Mouse (Mus musculus) midbrain, embryonic 12.5 days (tissue): ENCODE measurements around the gene Usp13. TPM values are rescaled to one million over a fixed set of nuclear protein-coding genes. Genes with fewer than 3 reads are reported as not detected.

Experiments
- ATAC-seq: fragments of 200-750 bp; cut with Nextera tagmentation; 2 replicates; pipeline ENCODE4 v1.8.0; 2017; ENCODE audit warnings: low read depth, moderate TSS enrichment, moderate library complexity; ENCODE audit not compliant: low FRiP score
- H3K27ac ChIP-seq: fragments of 300-500 bp; sonication (generic); replicated peaks from 2 replicates; pipeline ENCODE4 v1.5.1; 2016; ENCODE audit warnings: mild to moderate bottlenecking
- H3K27me3 ChIP-seq: fragments of 300-500 bp; sonication (generic); 2 replicates; pipeline ENCODE4 v1.6.1; 2016; ENCODE audit warnings: mild to moderate bottlenecking
- H3K36me3 ChIP-seq: fragments of 300-500 bp; sonication (generic); 2 replicates; pipeline ENCODE4 v1.6.1; 2016
- H3K4me1 ChIP-seq: fragments of 300-500 bp; sonication (generic); 2 replicates; pipeline ENCODE4 v1.6.1; 2016
- H3K4me2 ChIP-seq: fragments of 300-500 bp; sonication (generic); replicated peaks from 2 replicates; pipeline ENCODE4 v1.6.1; 2016; ENCODE audit warnings: mild to moderate bottlenecking, moderate library complexity
- H3K4me3 ChIP-seq: fragments of 300-500 bp; sonication (generic); 2 replicates; pipeline ENCODE4 v1.5.1; 2016; ENCODE audit warnings: mild to moderate bottlenecking
- H3K9ac ChIP-seq: fragments of 300-500 bp; sonication (generic); replicated peaks from 2 replicates; pipeline ENCODE4 v1.6.1; 2016; ENCODE audit warnings: mild to moderate bottlenecking, moderate library complexity
- H3K9me3 ChIP-seq: fragments of 300-500 bp; sonication (generic); 2 replicates; pipeline ENCODE4 v1.6.1; 2016; ENCODE audit warnings: mild to moderate bottlenecking
- WGBS: fragments of 180-500 bp; shearing (Covaris S2); methylation state at CpG from one replicate; pipeline ENCODE4 v1.1.7; 2016; 5-methylcytosine and 5-hydroxymethylcytosine counted together
- polyA plus RNA-seq: library from polyadenylated mRNA; unstranded; fragments of >200 nt; fragmentation: Nextera tagmentation; extraction: Ambion mirVana; gene quantifications from 2 replicates; pipeline ENCODE4 v1.2.1, GENCODE M21; 2016

The Usp13 gene
- polyA plus RNA-seq = 6.2 and 6.8 TPM in 2 replicates

- H3K4me3 ChIP-seq = peak within 1 kb of the TSS; percentile 82
- WGBS = under 1% methylated on average over 72 of the region's 84 CpGs
- H3K9me3 ChIP-seq = no peaks in the 10 kb centered on the region
- H3K27me3 ChIP-seq = no peaks in the 10 kb centered on the region
- peak; percentile 89 for ATAC-seq
- peaks cover 5% of the 10 kb centered on the region; the same call in 1 of the 2 replicates for H3K4me1 ChIP-seq
- peak within 1 kb of the TSS; percentile 83 for H3K9ac ChIP-seq
- H3K27ac ChIP-seq = peak within 1 kb of the TSS; percentile 87
- H3K4me2 ChIP-seq = peak within 1 kb of the TSS; percentile 74
- no peaks in the 10 kb centered on the region for H3K36me3 ChIP-seq
These were observed at the start of gene Usp13 for GRCm38 (mm10) chr3:32817357-32818326. TSS of gene Usp13 (plus strand) at chr3:32817546.

- no peaks in the 10 kb centered on the region for H3K9me3 ChIP-seq
- WGBS = 84% methylated on average over 2 of the region's 2 CpGs
- no peak overlapping the region for H3K27ac ChIP-seq
- H3K36me3 ChIP-seq = no peaks in the 10 kb centered on the region
- H3K4me1 ChIP-seq = no peaks in the 10 kb centered on the region
- no peak for ATAC-seq
- no peaks in the 10 kb centered on the region for H3K27me3 ChIP-seq
- no peak overlapping the region for H3K9ac ChIP-seq
- H3K4me3 ChIP-seq = no peak overlapping the region
- no peak overlapping the region for H3K4me2 ChIP-seq
These were observed 46.6 kb upstream of the Usp13 start for GRCm38 (mm10) chr3:32770781-32771180.

- Histone ChIP-seq H3K36me3 (no peaks in the 10 kb centered on the region), H3K9me3 (no peaks in the 10 kb centered on the region), H3K27ac (peak overlapping the region; percentile 87), H3K9ac (peak overlapping the region; percentile 83), H3K4me3 (peak overlapping the region; percentile 82), H3K27me3 (no peaks in the 10 kb centered on the region), H3K4me2 (peak overlapping the region; percentile 74), H3K4me1 (peaks cover 5% of the 10 kb centered on the region; the same call in 1 of the 2 replicates)
- ATAC-seq = peak; percentile 45
- 9% methylated on average over 9 of the region's 9 CpGs for WGBS
These were observed 367 bp upstream of the Usp13 start for GRCm38 (mm10) chr3:32817001-32817356.

GRCm38 (mm10) chr3:32818327-32818900, 1.1 kb downstream of the Usp13 start:
- Histone ChIP-seq H3K27ac (no peak overlapping the region), H3K4me3 (peak overlapping the region; percentile 82), H3K9ac (peak overlapping the region; percentile 83), H3K4me2 (peak overlapping the region; percentile 74), H3K9me3 (no peaks in the 10 kb centered on the region), H3K36me3 (no peaks in the 10 kb centered on the region), H3K4me1 (peaks cover 5% of the 10 kb centered on the region; the same call in 1 of the 2 replicates), H3K27me3 (no peaks in the 10 kb centered on the region)
- peak; percentile 10; the same call in 1 of the 2 replicates for ATAC-seq
- 6% methylated on average over 12 of the region's 12 CpGs for WGBS

- Histone ChIP-seq H3K4me3 (no peak overlapping the region), H3K36me3 (no peaks in the 10 kb centered on the region), H3K4me2 (no peak overlapping the region), H3K9me3 (no peaks in the 10 kb centered on the region), H3K9ac (no peak overlapping the region), H3K4me1 (peaks cover 5% of the 10 kb centered on the region; the same call in 1 of the 2 replicates), H3K27ac (no peak overlapping the region), H3K27me3 (no peaks in the 10 kb centered on the region)
- WGBS = 62% methylated on average over 3 of the region's 3 CpGs
- ATAC-seq = no peak
These were observed 5.3 kb downstream of the Usp13 start for GRCm38 (mm10) chr3:32822620-32823019.

DNA sequence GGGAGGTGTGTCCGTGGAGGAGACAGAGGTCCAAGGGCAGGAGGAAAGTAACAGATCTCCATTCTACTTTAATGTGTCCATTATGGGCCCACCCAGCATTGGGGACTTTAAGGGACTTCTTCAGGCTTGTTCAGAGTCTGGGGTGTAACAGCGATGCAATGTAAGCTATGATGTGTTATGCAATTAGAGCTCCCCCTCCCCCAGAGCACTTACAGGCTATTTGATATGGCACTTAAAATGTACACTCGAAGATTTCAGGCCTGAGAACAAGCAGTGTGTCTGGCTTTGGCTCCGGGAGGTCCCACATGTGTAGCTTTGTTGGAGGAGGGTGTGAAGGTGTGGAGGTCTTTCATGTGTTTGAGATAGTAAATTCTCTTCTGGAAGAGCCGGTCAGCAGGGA, 7.6 kb downstream of the Usp13 start:
- no peak overlapping the region for H3K4me2 ChIP-seq
- H3K27ac ChIP-seq = no peak overlapping the region
- no peaks in the 10 kb centered on the region for H3K36me3 ChIP-seq
- ATAC-seq = no peak
- H3K9ac ChIP-seq = no peak overlapping the region
- no peaks in the 10 kb centered on the region for H3K9me3 ChIP-seq
- no peaks in the 10 kb centered on the region for H3K27me3 ChIP-seq
- no peak overlapping the region for H3K4me3 ChIP-seq
- 90% methylated on average over 5 of the region's 5 CpGs for WGBS
- no peaks in the 10 kb centered on the region for H3K4me1 ChIP-seq

- Histone ChIP-seq H3K36me3 (no peaks in the 10 kb centered on the region), H3K9ac (no peak overlapping the region), H3K27ac (no peak overlapping the region), H3K4me3 (no peak overlapping the region), H3K9me3 (no peaks in the 10 kb centered on the region), H3K4me2 (no peak overlapping the region), H3K27me3 (no peaks in the 10 kb centered on the region), H3K4me1 (no peaks in the 10 kb centered on the region)
- no peak for ATAC-seq
- 90% methylated on average over 3 of the region's 3 CpGs for WGBS
These were observed 8.7 kb downstream of the Usp13 start for GRCm38 (mm10) chr3:32825964-32826479.

GRCm38 (mm10) chr3:32826701-32827100, 9.4 kb downstream of the Usp13 start:
- Histone ChIP-seq H3K9me3 (no peaks in the 10 kb centered on the region), H3K27ac (no peak overlapping the region), H3K27me3 (no peaks in the 10 kb centered on the region), H3K4me2 (no peak overlapping the region), H3K9ac (no peak overlapping the region), H3K36me3 (no peaks in the 10 kb centered on the region), H3K4me1 (no peaks in the 10 kb centered on the region), H3K4me3 (no peak overlapping the region)
- ATAC-seq = no peak
- WGBS = 85% methylated on average over 6 of the region's 6 CpGs

DNA sequence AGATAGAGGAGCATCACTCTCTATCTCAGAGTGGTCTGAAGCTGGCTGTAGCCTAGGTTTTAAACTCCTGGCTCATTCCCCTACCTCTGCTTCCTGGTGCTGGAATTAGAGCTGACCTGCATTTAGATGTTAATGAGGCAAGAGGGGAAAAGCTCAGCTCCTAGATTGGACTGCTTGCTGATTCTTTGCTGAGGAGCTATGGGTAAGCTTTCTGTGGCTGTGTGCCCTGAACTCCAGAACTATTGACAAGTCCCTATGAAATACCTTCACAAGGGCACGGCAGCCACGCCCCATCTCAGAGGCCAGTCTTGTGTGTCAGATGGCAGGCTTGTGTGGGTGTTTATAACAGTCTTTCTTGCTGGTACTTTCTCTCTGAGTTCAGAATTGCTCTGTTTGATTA, 16.5 kb downstream of the Usp13 start:
- H3K4me2 ChIP-seq = no peak overlapping the region

GRCm38 (mm10) chr3:32837847-32838246, 20.5 kb downstream of the Usp13 start:
- 90% methylated on average over 7 of the region's 7 CpGs for WGBS
- Histone ChIP-seq H3K4me3 (no peak overlapping the region), H3K36me3 (peaks cover 14% of the 10 kb centered on the region), H3K27ac (no peak overlapping the region), H3K4me1 (0 out of 2 replicates have a peak, but pooled peaks cover 3% of the 10 kb centered on the region), H3K9ac (no peak overlapping the region), H3K4me2 (no peak overlapping the region), H3K9me3 (no peaks in the 10 kb centered on the region), H3K27me3 (no peaks in the 10 kb centered on the region)
- ATAC-seq = no peak

More for the DNA sequence above, 16.5 kb downstream of the Usp13 start:
- 39% methylated on average over 2 of the region's 2 CpGs for WGBS
- no peaks in the 10 kb centered on the region for H3K27me3 ChIP-seq
- H3K4me1 ChIP-seq = 0 out of 2 replicates have a peak, but pooled peaks cover 3% of the 10 kb centered on the region
- H3K9me3 ChIP-seq = no peaks in the 10 kb centered on the region
- no peak overlapping the region for H3K9ac ChIP-seq
- H3K36me3 ChIP-seq = peaks cover 5% of the 10 kb centered on the region
- no peak overlapping the region for H3K27ac ChIP-seq
- H3K4me3 ChIP-seq = no peak overlapping the region
- no peak for ATAC-seq

DNA sequence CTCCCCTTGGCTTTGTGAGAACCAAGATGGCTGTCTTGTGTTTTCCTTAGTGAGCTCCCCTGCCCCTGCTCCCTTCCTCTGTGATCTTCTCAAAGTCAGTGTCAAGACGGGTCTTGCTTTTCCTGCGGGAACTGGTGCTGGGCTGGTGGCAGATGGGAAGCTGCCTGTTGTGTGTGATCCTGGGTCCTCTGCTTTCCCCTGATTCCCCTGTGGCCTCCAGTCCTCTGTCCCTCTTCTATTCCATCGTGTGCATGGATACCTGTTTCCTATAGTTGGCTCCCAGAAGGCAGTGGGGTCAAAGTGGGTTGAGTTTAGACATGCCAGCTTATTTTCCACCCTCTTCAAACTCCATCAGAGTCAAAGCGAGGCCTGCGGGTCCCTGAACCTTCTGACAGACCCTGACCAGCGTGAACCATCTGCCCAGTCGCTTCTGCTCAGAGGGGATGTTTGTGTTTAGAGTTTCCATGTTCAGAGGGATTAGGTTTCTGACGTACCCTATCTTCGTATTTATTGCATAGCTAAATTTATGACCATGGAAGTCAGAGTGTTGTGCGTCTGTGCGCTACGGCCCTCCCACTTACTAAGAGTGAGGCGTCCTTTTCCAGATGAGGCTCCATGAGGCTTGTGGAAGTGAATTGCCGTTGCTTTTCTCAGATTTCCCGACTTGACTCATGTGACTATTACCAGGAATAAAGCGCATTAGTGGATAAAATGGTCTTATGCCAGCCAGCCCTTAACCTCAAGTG, 39.2 kb downstream of the Usp13 start:
- no peak for ATAC-seq

More for the DNA sequence above, 39.2 kb downstream of the Usp13 start:
- Histone ChIP-seq H3K4me2 (no peak overlapping the region), H3K4me1 (no peaks in the 10 kb centered on the region), H3K9ac (no peak overlapping the region), H3K4me3 (no peak overlapping the region), H3K27me3 (no peaks in the 10 kb centered on the region), H3K9me3 (no peaks in the 10 kb centered on the region), H3K27ac (no peak overlapping the region), H3K36me3 (no peaks in the 10 kb centered on the region)
- 90% methylated on average over 16 of the region's 16 CpGs for WGBS
